Mouse (Mus musculus) liver, adult 2 months (tissue): ENCODE measurements at regions not wholly inside any gene's neighbourhood (a gene's known extent, or its start where the extent isn't known, plus 50 kb on each side); places are given as distances from the start of the nearest gene placed in this dataset.

ENCODE experiments used
- CTCF ChIP-seq: fragments of 200-500 bp; IDR thresholded peaks from 2 replicates; pipeline ENCODE4 v1.5.1; 2011; ENCODE audit warnings: low read depth, low read length, control low read depth
- POLR2A ChIP-seq: fragments of 200-500 bp; IDR thresholded peaks from 2 replicates; pipeline ENCODE4 v1.6.1; 2011; ENCODE audit warnings: low read length, control low read depth; ENCODE audit not compliant: insufficient read depth; ENCODE audit errors: extremely low read depth

DNA sequence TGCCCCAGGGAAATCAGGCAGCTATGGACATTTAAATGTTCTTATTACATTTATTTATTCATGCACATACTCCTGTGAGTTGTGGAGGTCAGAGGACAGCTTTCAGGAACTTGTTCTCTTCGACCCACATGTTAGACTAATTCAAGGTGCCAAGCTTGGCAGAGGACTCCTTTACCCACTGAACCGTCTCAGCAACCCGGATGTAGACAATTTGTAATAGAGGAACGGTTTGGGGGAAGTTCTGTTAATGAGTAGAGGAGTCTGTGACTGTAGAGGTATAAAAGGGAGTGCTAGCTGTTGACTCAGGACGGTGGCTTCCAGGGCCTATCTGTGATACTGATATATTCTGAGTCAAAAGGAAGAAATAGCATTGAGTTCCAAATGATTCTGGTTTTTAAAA lies 107.4 kb upstream of the Magi1 start:
- TF ChIP-seq CTCF: no peak
- no peak for TF ChIP-seq POLR2A
